Mouse (Mus musculus) liver, embryonic 16.5 days (tissue): ENCODE measurements around the gene Klf16. TPM values are rescaled to one million over a fixed set of nuclear protein-coding genes. Genes with fewer than 3 reads are reported as not detected.

Experiments
- ATAC-seq: fragments of 200-750 bp; cut with Nextera tagmentation; 2 replicates; pipeline ENCODE4 v1.8.0; 2017; ENCODE audit warnings: low read depth, mild to moderate bottlenecking, moderate number of reproducible peaks, moderate library complexity
- H3K27ac ChIP-seq: fragments of 300-500 bp; sonication (generic); 2 replicates; pipeline ENCODE4 v1.5.1; 2014; ENCODE audit warnings: mild to moderate bottlenecking, low read length
- H3K27me3 ChIP-seq: fragments of 300-500 bp; sonication (generic); 2 replicates; pipeline ENCODE4 v1.6.1; 2014; ENCODE audit warnings: low read depth, low read length, mixed read lengths; ENCODE audit not compliant: control insufficient read depth, insufficient read depth
- H3K36me3 ChIP-seq: fragments of 300-500 bp; sonication (generic); 2 replicates; pipeline ENCODE4 v1.6.1; 2014; ENCODE audit warnings: mild to moderate bottlenecking; ENCODE audit not compliant: control insufficient read depth, insufficient read depth
- H3K4me1 ChIP-seq: fragments of 300-500 bp; sonication (generic); 2 replicates; pipeline ENCODE4 v1.6.1; 2014; ENCODE audit warnings: low read depth, low read length, mixed read lengths; ENCODE audit not compliant: control insufficient read depth
- H3K4me2 ChIP-seq: fragments of 300-500 bp; sonication (generic); 2 replicates; pipeline ENCODE4 v1.6.1; 2014; ENCODE audit warnings: low read depth, low read length, mixed read lengths
- H3K4me3 ChIP-seq: fragments of 300-500 bp; sonication (generic); 2 replicates; pipeline ENCODE4 v1.5.1; 2014; ENCODE audit warnings: low read depth, mild to moderate bottlenecking, low read length
- H3K9ac ChIP-seq: fragments of 300-500 bp; sonication (generic); 2 replicates; pipeline ENCODE4 v1.6.1; 2014; ENCODE audit warnings: low read depth, low read length
- H3K9me3 ChIP-seq: fragments of 300-500 bp; sonication (generic); replicated peaks from 2 replicates; pipeline ENCODE4 v1.6.1; 2016; ENCODE audit warnings: low read length; ENCODE audit not compliant: control insufficient read depth
- WGBS: fragments of 180-500 bp; shearing (Covaris S2); extraction: QIAGEN DNeasy Blood & Tissue Kit; methylation state at CpG from one replicate; pipeline ENCODE4 v1.1.7; 2014; ENCODE audit not compliant: insufficient replicate concordance; 5-methylcytosine and 5-hydroxymethylcytosine counted together
- polyA plus RNA-seq: library from polyadenylated mRNA; unstranded; fragments of >200 nt; fragmentation: Nextera tagmentation; extraction: Ambion mirVana; gene quantifications from 2 replicates; pipeline ENCODE4 v1.2.1, GENCODE M21; 2015

Gene Klf16
- polyA plus RNA-seq, 1 experiment from 2014 or later = 10.7 TPM

DNA sequence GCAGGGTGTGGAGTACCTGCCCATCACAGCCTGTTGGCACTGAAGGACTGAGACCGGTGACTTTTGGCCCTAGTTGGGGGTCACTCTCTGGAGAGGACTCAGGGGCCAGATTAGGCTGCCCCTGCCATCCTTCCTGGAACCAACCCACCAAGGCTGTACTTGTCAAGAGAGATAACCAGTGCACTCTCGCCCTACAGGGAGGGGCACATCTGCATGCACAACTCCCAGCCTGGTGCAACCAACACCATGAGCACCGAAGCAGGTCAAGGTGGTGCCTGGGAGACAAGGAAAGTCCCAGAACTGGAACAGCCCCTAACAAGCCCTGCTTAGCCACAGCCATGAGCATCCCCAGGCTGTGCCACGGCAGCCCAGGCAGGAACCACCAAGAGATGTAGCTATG, 30.2 kb downstream of the Klf16 start:
- H3K36me3 ChIP-seq = peaks cover 64% of the 10 kb centered on the region
- H3K4me1 ChIP-seq = peaks cover 26% of the 10 kb centered on the region
- 54% methylated on average over 4 of the region's 4 CpGs for WGBS
- ATAC-seq = peak; percentile 78
- H3K27me3 ChIP-seq = no peaks in the 10 kb centered on the region
- peak overlapping the region; percentile 54 for H3K27ac ChIP-seq
- no peak overlapping the region for H3K4me3 ChIP-seq
- H3K9ac ChIP-seq = peak overlapping the region; percentile 10; the same call in 1 of the 2 replicates
- peak overlapping the region; percentile 12; the same call in 1 of the 2 replicates for H3K4me2 ChIP-seq
- no peaks in the 10 kb centered on the region for H3K9me3 ChIP-seq

DNA sequence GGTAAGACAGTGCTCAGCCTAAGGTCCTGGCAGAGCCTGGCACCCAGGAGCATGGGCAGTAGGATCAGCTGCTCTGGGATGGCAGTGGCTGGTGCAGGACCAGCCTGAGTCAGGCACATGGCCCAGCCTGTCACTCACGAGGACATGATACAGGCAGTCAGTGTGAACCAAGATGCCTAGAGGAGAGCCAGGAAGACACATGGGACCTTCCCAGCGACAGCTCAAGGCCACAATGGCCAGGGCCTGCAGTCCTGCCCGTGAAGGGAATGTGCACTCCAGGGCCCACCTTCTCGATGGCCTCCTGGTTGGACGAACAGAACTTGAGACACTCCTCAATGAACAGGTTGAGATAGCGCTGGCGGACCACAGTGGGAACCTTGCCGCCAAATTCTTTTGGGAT, 31.5 kb downstream of the Klf16 start:
- Histone ChIP-seq H3K4me2 (no peak overlapping the region), H3K36me3 (peaks cover 66% of the 10 kb centered on the region), H3K4me1 (peaks cover 26% of the 10 kb centered on the region), H3K9me3 (no peaks in the 10 kb centered on the region), H3K27ac (no peak overlapping the region), H3K4me3 (no peak overlapping the region), H3K27me3 (no peaks in the 10 kb centered on the region), H3K9ac (no peak overlapping the region)
- WGBS = 84% methylated on average over 8 of the region's 8 CpGs
- no peak for ATAC-seq

DNA sequence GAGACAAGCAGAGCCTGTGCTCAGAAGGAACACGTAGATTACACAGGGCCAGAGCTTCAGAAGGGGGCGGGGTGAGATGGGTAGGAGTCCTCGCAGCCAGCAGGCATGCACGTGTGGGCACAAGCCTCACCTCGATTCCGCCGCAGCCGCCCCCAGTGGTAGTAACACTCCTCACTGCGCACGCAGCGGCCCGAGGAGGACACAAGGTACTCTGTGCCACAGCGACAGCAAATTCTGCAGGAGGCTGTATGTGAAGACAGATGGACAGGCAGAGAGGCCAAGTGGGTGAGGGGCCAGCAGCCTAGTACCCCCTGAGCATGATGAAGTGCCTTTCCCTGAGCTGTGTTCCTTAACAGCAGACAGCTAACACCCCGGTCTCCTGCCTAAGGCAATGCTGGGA, 33.2 kb downstream of the Klf16 start:
- H3K9ac ChIP-seq = no peak overlapping the region
- ATAC-seq = no peak

DNA sequence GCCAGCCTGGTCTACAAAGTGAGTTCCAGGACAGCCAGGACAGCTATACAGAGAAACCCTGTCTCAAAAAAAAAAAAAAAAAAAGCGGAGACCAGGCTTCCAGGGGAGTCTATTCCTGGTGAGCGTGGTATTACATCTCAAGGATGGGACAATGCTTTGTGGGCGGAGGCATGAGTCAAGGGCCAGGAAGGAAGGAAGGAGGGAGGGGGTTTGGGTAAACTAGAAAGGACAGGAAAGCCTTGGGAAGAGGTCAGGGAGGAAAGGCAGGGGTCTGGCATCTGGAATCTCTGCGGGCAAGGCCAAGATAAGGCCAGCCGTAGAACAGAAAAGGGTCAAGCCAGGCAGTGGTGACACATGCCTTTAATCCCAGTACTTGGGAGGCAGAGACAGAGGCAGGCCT, 37.6 kb downstream of the Klf16 start:
- ATAC-seq = no peak
- Histone ChIP-seq H3K4me2 (peak overlapping the region; percentile 81), H3K9me3 (no peaks in the 10 kb centered on the region), H3K4me3 (no peak overlapping the region), H3K36me3 (peaks cover 26% of the 10 kb centered on the region), H3K9ac (no peak overlapping the region), H3K27me3 (no peaks in the 10 kb centered on the region; the same call in 1 of the 2 replicates), H3K27ac (0 out of 2 replicates have a peak overlapping the region, but pooled peaks have one; percentile 26), H3K4me1 (peaks cover 46% of the 10 kb centered on the region)
- 19% methylated on average over 5 of the region's 5 CpGs for WGBS

More for the DNA sequence above, 33.2 kb downstream of the Klf16 start:
- H3K4me2 ChIP-seq = no peak overlapping the region
- H3K4me1 ChIP-seq = peaks cover 38% of the 10 kb centered on the region
- H3K4me3 ChIP-seq = no peak overlapping the region
- H3K36me3 ChIP-seq = peaks cover 56% of the 10 kb centered on the region
- WGBS = 89% methylated on average over 14 of the region's 14 CpGs
- no peaks in the 10 kb centered on the region for H3K9me3 ChIP-seq
- no peaks in the 10 kb centered on the region for H3K27me3 ChIP-seq
- no peak overlapping the region for H3K27ac ChIP-seq

DNA sequence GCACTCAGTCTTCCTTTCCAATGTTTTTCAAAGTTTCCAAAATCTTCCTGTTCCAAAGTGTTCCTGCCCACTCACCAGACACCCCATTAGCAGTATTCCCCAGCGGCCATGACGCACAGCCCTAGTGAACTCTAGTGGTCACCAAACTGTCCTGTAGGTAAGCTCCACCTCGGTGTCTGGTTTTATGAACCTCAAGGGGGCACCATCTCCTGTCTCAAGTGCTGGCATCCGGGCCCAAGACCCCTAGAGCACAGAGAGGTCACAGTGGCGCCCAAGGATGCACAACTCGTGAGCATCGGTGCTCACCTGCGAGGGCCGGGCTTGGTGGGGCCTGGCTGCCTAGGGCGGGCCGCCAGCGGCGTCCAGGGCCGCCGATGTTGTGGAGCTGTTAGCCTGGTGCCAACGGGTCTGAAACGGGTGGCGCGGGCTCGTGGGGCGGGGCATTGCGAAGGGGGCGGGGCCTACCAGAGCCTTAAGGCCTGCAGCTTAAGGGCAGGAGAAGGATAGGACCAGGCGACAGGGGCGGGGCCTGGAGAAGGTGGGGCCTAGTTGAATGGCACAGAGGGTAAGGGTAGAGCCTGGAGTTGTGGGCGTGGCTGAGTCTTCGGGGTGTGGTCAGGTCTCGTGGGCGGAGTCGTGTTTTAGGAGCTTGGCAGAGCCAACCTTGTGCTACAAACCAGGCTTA, 38.3 kb downstream of the Klf16 start, which contains the start of gene Atp8b3:
Atp8b3 (minus strand) TSS at position 415 of the 685 bp plus-strand sequence.
- no peaks in the 10 kb centered on the region for H3K9me3 ChIP-seq
- peak within 1 kb of the TSS; percentile 81 for H3K4me2 ChIP-seq
- H3K4me1 ChIP-seq = peaks cover 52% of the 10 kb centered on the region
- H3K4me3 ChIP-seq = peak within 1 kb of the TSS; percentile 56
- 2% methylated on average over 30 of the region's 30 CpGs for WGBS
- peak; percentile 94 for ATAC-seq
- peaks cover 20% of the 10 kb centered on the region for H3K36me3 ChIP-seq
- H3K27me3 ChIP-seq = no peaks in the 10 kb centered on the region; the same call in 1 of the 2 replicates
- H3K9ac ChIP-seq = peak within 1 kb of the TSS; percentile 61
- H3K27ac ChIP-seq = peak within 1 kb of the TSS; percentile 67; the same call in 1 of the 2 replicates

DNA sequence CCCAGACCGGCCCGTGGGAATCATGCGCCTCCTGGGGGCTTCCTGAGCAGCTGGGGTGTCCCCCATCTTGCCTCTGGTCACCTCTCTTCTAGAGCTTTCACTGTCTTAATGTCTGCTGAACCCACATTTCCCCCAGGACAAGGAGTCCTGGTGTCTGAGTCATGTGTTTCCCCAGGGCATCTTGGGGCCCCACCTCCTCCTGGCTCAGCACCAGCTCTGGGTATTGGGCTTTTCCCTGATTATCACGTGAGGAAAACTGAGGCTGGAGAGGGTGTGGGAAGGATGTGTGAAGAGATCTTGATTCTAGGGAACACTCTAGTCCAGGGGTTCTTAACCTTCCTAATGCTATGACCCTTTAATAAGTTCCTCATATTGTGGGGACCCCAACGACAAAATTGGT, 38.9 kb downstream of the Klf16 start:
- ATAC-seq = no peak
- Histone ChIP-seq H3K4me2 (no peak overlapping the region), H3K27ac (no peak overlapping the region), H3K36me3 (peaks cover 14% of the 10 kb centered on the region), H3K4me3 (no peak overlapping the region), H3K9me3 (no peaks in the 10 kb centered on the region), H3K9ac (no peak overlapping the region), H3K4me1 (peaks cover 59% of the 10 kb centered on the region), H3K27me3 (no peaks in the 10 kb centered on the region; the same call in 1 of the 2 replicates)
- 47% methylated on average over 5 of the region's 5 CpGs for WGBS

DNA sequence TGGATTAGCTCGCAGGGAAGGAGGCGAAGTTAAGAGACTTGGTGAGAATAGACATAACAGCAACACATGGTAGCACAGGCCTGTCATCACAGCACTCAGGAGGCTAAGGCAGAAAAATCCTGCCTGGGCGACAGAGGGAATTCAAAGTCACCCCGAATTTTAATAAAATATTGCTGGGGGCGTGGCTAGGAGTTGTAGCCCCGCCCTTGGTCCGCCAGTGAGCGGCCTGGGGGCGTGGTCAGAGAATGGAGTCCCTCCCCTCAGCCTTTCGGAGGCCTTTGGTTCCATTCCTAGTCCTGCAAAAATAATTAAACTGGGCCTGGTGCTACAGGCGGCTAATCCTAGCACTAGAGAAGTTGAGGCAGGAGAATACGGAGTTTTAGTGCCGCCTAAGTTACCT, 41.4 kb downstream of the Klf16 start:
- peak overlapping the region; percentile 54 for H3K9ac ChIP-seq
- peak overlapping the region; percentile 79 for H3K4me2 ChIP-seq
- no peaks in the 10 kb centered on the region for H3K36me3 ChIP-seq
- peaks cover 64% of the 10 kb centered on the region for H3K4me1 ChIP-seq
- 13% methylated on average over 13 of the region's 13 CpGs for WGBS
- H3K27me3 ChIP-seq = no peaks in the 10 kb centered on the region; the same call in 1 of the 2 replicates
- H3K9me3 ChIP-seq = no peaks in the 10 kb centered on the region
- H3K4me3 ChIP-seq = peak overlapping the region; percentile 59
- H3K27ac ChIP-seq = peak overlapping the region; percentile 85
- no peak for ATAC-seq

DNA sequence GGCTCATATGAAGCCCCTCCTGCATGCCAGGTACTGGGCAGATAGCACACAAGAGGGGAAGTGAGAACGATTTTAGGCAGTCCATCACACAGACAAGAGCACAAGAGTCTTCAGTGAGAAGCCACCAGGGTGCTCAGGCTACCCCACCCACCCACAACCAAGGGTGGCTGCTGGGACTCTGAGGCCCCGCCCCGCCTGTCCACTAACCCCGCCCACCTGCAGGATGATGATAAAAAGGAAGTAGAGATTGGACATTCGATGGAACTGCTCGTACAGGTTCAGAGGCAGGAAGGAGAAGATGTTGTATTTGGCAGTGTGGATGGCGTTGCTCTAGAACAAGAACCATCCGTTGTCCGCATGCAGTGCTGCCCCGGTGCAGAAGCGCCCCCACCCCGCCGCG, 42.0 kb downstream of the Klf16 start:
- Histone ChIP-seq H3K4me2 (peak overlapping the region; percentile 79), H3K9me3 (no peaks in the 10 kb centered on the region), H3K4me1 (peaks cover 61% of the 10 kb centered on the region), H3K27ac (peak overlapping the region; percentile 85), H3K4me3 (peak overlapping the region; percentile 59), H3K27me3 (no peaks in the 10 kb centered on the region; the same call in 1 of the 2 replicates), H3K36me3 (no peaks in the 10 kb centered on the region), H3K9ac (peak overlapping the region; percentile 54)
- peak; percentile 31 for ATAC-seq
- WGBS = 2% methylated on average over 14 of the region's 14 CpGs

DNA sequence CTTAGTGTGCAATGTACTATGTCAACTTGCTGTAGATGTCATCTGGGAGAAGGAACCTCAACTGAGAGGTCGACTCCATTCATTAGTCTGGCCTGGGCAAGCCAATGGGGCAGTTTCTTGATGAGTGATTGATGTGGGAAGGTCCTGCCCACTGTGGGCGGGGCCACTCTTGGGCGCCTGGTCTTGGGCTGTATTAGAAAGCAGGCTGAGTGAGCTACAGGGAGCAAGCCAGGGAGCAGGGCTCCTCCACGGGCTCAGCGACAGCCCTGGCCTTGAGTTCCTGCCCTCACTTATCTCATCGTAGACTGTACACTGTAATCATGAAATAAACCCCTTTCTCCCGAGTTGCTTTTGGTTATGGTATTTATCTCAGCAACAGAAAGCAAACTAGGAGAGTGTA, 43.4 kb downstream of the Klf16 start:
- WGBS = 4% methylated on average over 7 of the region's 7 CpGs
- H3K4me1 ChIP-seq = peaks cover 49% of the 10 kb centered on the region
- ATAC-seq = peak; percentile 72
- H3K4me2 ChIP-seq = peak overlapping the region; percentile 27; the same call in 1 of the 2 replicates
- no peaks in the 10 kb centered on the region for H3K9me3 ChIP-seq
- H3K4me3 ChIP-seq = no peak overlapping the region
- peak overlapping the region; percentile 19; the same call in 1 of the 2 replicates for H3K9ac ChIP-seq
- peaks cover 3% of the 10 kb centered on the region; the same call in 1 of the 2 replicates for H3K27me3 ChIP-seq
- peak overlapping the region; percentile 85 for H3K27ac ChIP-seq
- H3K36me3 ChIP-seq = no peaks in the 10 kb centered on the region
